Mouse (Mus musculus): ENCODE results near the gene Mtmr3.
"Not testable (repeated sequence)": the region's sequence is repeated elsewhere in the genome, so short reads cannot be mapped to it uniquely, and the experiment has no call there.

The Mtmr3 gene

DNA sequence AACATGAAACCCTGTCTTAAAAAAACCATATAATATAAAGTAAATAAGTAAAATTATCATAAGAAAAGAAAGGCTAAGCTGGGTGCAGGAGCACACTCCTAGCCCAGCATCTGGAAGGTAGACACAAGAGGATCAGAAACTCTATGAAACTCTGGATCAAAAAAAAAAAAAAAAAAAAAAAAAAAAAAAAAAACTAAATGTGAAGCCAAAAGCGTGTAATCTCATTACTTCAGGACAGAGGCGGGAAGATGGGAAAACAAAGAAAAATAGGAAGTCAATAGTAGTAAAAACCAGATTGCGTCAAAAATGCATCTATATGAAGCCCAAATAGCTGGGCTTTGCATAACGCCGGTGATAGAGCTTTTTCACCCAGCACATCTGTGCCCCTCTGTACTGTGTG, 7.2 kb upstream of the Mtmr3 start:
- no peak for DNase-seq (ENCODE audit: low read depth, low spot score)

DNA sequence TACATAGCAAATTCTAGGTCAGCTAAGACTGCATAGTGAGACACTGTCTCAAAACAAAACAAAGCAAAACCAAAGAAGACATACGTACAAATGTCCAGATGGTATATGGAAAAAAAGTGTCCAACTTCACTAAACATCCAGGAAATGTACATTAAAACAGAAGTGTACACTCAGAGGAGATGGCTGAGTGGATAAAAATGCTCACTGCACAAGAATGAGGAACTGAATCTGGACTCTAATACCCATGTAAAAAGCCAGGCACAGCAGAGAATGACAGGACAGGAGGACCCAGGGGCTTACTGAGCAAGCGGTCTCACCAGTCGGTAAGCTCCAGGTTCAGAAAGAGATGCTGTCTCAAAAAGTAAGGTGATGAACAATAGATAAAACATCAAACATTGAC, 5.3 kb upstream of the Mtmr3 start:
- DNase-seq (ENCODE audit: low read depth, low spot score): no peak

- DNase-seq (ENCODE audit: low read depth, low spot score): no peak
Observed at GRCm38 (mm10) chr11:4598411-4598810, 3.7 kb upstream of the Mtmr3 start.

DNA sequence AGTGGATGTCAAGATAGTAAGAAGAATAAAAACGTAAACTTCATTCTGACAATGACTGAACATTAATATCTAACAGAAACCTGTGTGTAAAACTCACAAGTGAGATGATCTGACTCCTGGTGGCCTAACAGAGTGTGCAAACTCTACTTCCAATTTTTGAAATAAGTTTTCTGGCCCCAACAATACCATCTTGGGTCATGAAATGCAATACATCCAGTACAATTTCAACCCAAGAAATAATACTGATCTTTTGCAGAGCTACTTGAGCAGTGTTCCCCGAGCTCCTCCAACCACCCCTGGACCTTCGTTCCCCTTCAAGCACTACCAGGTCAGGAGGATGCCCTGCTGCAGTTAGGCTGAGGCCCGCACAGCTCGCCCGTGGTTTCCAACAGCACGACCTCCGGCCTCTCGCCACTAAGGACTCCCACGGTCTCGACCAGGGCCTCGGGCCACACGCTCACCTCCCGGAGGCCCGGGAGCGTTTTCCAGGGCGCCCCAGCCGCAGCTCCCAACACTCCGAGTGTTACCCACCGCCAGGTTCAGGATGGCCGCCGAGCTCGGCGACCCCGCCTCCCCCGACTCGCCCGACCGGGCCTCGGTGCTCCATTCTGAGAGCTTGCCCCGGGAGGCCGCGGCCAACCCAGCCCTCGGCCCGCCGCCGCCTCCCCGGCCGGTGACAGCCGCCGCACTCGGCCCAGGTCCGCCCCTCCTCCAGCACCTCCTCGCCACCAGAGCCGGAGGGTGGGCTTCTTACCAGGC, 635 bp downstream of the Mtmr3 start:
- peak; percentile 27 for DNase-seq (ENCODE audit: low read depth, low spot score)

- DNase-seq (ENCODE audit: low read depth, low spot score): no peak
Observed at GRCm38 (mm10) chr11:4593491-4593848, 1.2 kb downstream of the Mtmr3 start.

DNA sequence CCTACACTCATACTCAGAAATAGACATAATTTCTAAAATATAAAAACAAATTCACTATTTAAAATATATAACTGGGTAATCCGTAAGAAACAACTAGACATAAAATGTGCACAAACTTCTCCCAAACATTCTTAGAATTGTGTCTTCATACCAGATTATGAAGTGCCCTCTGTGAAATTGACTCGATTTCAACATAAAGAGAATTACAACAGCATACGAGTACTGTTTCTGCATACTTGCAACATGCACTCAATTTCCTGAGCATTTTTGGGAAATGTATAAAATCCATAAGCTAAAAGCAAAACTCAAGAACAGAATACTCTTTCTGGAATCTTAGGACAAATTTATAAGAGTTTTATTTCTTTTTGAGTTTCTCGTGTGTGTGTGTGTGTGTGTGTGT, 2.9 kb downstream of the Mtmr3 start:
- DNase-seq (ENCODE audit: low read depth, low spot score): no peak

GRCm38 (mm10) chr11:4578682-4579081, 16.0 kb downstream of the Mtmr3 start:
- no peak for DNase-seq (ENCODE audit: low read depth, low spot score)

DNA sequence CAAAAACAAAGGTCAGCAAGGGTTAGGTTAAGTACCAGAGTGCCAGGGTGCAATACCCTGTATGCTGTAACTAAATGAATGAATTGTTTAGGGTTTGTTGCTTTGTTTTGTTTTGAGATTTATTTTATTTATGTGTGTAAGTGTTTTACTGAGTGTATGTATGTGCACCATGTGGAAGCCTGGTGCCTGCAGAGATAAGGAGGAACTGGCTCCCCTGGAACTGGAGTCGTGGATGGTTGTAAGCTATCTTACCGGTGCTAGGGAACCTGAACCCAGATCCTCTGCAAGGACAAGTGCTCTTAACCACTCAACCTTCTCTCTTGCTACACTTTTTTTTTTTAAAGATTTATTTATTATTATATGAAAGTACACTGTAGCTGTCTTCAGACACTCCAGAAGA, 17.6 kb downstream of the Mtmr3 start:
- no peak for DNase-seq (ENCODE audit: low read depth, low spot score)

- DNase-seq (ENCODE audit: low read depth, low spot score): not testable (repeated sequence)
Observed at GRCm38 (mm10) chr11:4576090-4576732, 18.5 kb downstream of the Mtmr3 start.

- no peak for DNase-seq (ENCODE audit: low read depth, low spot score)
Observed at GRCm38 (mm10) chr11:4571491-4571901, 23.2 kb downstream of the Mtmr3 start.

- no peak for DNase-seq (ENCODE audit: low read depth, low spot score)
Observed at GRCm38 (mm10) chr11:4566333-4566732, 28.3 kb downstream of the Mtmr3 start.

DNA sequence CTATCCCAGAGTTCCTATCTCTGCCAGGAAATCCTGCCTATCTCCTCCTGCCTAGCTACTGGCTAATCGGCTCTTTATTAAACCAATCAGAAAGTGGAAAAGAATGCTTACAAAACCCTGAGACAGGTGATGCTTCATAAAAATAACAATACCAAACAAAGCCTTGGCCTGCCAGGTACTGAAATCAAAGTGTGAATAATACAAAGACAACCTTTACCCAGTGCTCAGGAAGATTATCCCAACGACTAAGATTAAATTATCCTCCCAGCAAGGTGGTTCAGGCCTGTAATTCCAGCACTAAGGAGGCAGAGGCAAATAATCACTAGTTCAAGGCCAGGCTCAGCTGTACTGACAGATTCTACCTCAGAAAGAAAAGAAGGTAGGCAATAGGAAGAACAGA, 29.1 kb downstream of the Mtmr3 start:
- no peak for DNase-seq (ENCODE audit: low read depth, low spot score)

GRCm38 (mm10) chr11:4553274-4554063, 41.2 kb downstream of the Mtmr3 start:
- DNase-seq (ENCODE audit: low read depth, low spot score): no peak

- DNase-seq (ENCODE audit: low read depth, low spot score): no peak
Observed at GRCm38 (mm10) chr11:4547569-4547968, 47.1 kb downstream of the Mtmr3 start.

DNA sequence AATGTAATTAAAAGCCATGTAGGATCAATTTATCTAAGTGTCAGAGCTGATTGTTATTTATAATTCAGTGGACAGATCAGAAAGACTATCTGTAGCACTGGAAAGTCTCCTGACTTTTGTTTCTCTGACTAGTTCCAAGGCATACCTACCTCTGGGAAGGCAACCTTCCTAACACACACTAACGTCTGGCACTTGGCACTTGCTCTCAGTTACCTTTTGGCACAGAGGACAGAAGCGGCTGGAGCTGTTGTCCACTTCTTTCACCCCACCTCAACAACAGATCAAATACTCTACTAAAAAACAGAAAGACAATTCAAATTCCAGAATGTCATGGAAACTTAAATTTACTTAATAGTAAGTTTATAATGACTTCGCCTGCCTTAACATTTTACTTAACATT, 48.7 kb downstream of the Mtmr3 start:
- no peak for DNase-seq (ENCODE audit: low read depth, low spot score)

DNA sequence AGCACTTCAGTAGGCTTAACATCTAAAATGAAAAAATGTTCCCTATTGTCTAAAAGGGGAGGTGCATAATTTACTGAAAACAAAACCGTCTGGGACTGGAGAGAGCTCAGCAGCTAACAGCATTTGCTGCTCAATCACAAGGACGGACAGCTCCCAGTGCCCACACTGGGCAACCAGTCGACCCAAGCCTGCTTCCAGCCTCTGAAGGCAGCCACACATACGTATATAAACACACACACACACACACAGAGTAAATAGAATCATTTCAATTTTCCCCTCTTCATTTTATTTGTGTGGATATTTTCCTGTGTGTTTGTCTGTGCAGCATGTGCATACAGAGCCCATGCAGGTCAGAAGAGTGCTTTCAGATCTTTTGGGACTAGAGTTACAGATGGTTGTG, 49.3 kb downstream of the Mtmr3 start:
- no peak for DNase-seq (ENCODE audit: low read depth, low spot score)

GRCm38 (mm10) chr11:4544627-4544921, 50.1 kb downstream of the Mtmr3 start:
- not testable (repeated sequence) for DNase-seq (ENCODE audit: low read depth, low spot score)

DNA sequence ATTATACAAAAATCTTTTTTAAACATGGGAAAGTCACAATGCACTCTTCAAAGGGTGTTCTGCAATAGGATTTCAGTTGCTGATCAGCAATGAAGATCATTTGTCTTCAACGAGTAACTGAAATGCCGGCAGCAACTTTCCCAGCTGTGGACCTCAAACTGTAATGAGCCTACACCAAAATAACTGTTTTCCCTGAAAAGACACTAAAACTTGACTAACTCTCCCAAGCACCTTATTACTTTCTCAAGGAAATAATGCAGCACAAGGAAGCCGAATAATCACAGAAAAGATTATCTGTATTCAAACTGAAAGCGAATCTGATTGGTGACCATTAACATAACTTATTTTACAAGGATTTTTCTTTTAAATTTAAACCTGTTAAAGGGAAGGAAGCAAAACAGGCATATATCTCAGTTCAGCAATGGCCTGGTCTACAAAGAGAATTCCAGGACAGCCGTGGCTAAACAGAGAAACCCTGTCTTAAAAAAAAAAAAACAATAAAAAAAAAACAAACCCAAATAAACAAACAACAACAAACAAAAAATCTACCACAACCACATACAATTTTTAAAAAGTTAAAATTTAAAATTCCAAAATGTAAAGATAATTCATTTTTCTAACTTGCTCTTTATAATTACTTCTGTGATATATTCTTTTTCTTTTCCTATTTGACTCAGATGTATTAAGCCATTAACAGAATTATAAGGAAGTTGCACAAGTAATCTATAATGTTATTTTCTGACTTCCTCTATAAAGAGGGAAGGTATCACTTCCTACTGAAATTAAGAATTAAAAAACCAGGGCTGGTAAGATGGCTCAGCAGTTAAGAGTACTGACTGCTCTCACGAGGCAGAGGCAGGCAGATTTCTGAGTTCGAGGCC, 50.7 kb downstream of the Mtmr3 start:
- DNase-seq (ENCODE audit: low read depth, low spot score): no peak

GRCm38 (mm10) chr11:4543040-4543551, 51.6 kb downstream of the Mtmr3 start:
- DNase-seq (ENCODE audit: low read depth, low spot score): no peak

GRCm38 (mm10) chr11:4536645-4537044, 58.0 kb downstream of the Mtmr3 start:
- DNase-seq (ENCODE audit: low read depth, low spot score): no peak

- DNase-seq (ENCODE audit: low read depth, low spot score): no peak
Observed at GRCm38 (mm10) chr11:4527132-4527531, 67.5 kb downstream of the Mtmr3 start.
